Mouse (Mus musculus): ENCODE measurements around the gene Mrpl12. TPM values are rescaled to one million over a fixed set of nuclear protein-coding genes. Genes with fewer than 3 reads are reported as not detected.

Gene Mrpl12
- polyA plus RNA-seq (2016; fragmentation: Nextera tagmentation; extraction: Ambion mirVana), result 161 and 166 TPM in 2 replicates

DNA sequence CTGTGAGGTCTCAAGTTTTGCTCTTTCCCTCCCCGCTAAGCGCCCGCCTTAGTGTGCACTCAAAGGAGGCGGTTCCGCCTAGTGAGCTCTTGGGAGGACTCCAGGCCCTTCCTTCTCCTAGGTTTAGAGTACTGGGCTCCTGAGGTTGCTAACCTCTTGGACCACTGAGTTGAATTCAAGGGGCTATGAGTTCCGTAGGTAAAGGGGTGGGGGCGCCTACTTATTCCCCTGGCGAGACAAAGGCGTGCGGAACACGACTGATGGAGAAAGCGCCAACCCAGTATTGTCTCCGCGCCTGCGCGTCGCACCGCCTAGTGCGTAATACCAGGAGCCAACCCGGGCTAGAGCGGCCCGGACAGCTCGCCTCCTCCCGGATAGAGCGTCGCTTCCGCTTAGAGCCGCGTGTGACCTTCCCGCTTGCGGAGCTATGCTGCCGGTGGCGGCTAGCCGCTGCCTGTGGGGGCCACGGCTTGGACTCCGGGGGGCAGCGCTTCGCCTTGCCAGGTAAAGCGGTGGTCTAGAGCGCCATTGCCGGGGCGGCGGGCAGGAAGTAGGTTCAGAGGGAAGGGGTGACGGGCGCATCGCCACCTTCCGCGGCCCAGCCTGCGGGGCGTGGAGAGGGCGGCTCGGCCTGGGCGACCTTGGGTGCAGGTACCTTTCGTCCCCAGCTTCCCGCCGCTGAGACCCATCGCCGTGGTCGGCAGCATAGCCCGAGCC lies at the start of gene Mrpl12:
Gene Mrpl12 (plus strand): TSS at position 349 of the 717 bp plus-strand sequence.
- Histone ChIP-seq H3K27me3 (replicated peaks) (no peaks in the 10 kb centered on the region), H3K9ac (peak within 1 kb of the TSS; percentile 93), H3K36me3 (peaks cover 80% of the 10 kb centered on the region), H3K4me2 (peak within 1 kb of the TSS; percentile 90), H3K4me1 (peaks cover 64% of the 10 kb centered on the region), H3K9me3 (replicated peaks) (no peaks in the 10 kb centered on the region), H3K27ac (peak within 1 kb of the TSS; percentile 80), H3K4me3 (peak within 1 kb of the TSS; percentile 95)
- WGBS (ENCODE audit: insufficient replicate concordance), result under 1% methylated on average over 60 of the region's 60 CpGs
- ATAC-seq, result peak; percentile 92

DNA sequence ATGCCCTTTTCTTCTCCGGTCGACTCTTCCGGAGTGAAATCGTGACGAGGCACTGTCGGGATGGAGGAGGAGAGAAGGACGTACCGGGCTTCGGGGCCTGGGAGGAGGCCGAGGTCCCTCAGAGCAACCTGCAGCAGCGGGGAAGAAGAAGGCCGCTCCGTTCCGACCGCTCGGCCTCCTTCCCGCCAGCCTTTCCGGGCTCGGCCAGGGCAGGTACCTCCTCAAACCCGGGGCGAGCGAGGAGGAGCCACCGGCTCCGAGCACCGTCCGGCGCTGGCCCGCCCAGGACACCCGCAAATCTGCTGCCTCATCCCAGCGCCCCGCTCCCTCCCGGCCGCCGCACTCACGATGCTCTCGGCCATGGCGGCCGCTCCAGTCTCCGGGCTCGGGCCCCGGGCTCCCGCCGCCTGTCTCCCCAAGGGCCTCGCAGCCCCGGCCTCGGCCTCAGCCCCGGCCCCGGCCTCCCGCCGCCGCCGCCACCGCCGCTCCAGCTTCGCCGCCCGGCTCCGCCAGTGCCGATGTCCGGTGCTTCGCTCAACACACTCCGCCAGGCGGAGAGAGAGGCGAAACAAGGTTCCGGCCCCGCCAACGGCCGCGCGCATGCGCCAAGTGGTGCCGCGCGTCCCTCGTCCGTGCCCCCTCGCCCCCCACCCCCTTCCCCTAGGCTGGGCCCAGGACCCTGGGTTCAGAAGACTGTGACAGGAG lies 47.1 kb upstream of the Mrpl12 start, which contains the start of gene Nploc4:
Gene Nploc4 (minus strand): TSS at position 557 of the 705 bp plus-strand sequence.
- H3K27me3 ChIP-seq (replicated peaks), result no peaks in the 10 kb centered on the region
- peak within 1 kb of the TSS; percentile 96 for H3K4me3 ChIP-seq
- peak within 1 kb of the TSS; percentile 84 for H3K4me2 ChIP-seq
- H3K36me3 ChIP-seq, result peaks cover 37% of the 10 kb centered on the region
- peaks cover 13% of the 10 kb centered on the region for H3K4me1 ChIP-seq
- H3K9me3 ChIP-seq (replicated peaks), result no peaks in the 10 kb centered on the region
- H3K27ac ChIP-seq, result peak within 1 kb of the TSS; percentile 93
- peak; percentile 92 for ATAC-seq
- under 1% methylated on average over 73 of the region's 77 CpGs for WGBS (ENCODE audit: insufficient replicate concordance)
- peak within 1 kb of the TSS; percentile 97 for H3K9ac ChIP-seq

DNA sequence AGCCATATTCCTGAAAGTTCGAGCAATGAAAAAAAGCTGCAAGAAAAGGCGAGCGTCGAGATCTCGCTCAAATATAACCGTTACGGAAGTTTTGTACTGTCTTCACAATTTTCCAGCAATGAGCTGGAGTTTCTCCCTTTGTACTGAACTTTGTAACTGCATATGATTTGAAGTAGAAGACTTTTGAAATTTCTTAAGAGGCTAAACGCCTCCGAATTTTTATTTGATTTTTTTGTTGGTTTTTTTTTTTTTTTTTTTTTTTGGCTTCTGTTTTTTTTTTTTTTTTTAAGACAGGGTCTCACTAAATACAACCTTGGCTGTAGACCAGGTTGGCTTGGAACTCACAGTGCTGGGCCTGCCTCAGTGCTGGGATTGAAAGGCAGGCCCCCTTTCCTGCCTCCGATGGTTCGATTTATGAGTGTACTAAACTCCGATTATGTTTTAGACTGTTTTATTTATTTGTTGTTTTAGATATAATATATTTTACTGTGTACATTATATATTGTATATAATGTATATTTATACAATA lies 46.5 kb upstream of the Mrpl12 start:
- no peaks in the 10 kb centered on the region for H3K9me3 ChIP-seq (replicated peaks)
- 29% methylated on average over 12 of the region's 12 CpGs for WGBS (ENCODE audit: insufficient replicate concordance)
- H3K4me3 ChIP-seq, result peak overlapping the region; percentile 96
- peaks cover 13% of the 10 kb centered on the region for H3K4me1 ChIP-seq
- H3K27me3 ChIP-seq (replicated peaks), result no peaks in the 10 kb centered on the region
- peak overlapping the region; percentile 84 for H3K4me2 ChIP-seq
- no peak for ATAC-seq
- H3K36me3 ChIP-seq, result peaks cover 30% of the 10 kb centered on the region
- peak overlapping the region; percentile 93 for H3K27ac ChIP-seq
- peak overlapping the region; percentile 97 for H3K9ac ChIP-seq

DNA sequence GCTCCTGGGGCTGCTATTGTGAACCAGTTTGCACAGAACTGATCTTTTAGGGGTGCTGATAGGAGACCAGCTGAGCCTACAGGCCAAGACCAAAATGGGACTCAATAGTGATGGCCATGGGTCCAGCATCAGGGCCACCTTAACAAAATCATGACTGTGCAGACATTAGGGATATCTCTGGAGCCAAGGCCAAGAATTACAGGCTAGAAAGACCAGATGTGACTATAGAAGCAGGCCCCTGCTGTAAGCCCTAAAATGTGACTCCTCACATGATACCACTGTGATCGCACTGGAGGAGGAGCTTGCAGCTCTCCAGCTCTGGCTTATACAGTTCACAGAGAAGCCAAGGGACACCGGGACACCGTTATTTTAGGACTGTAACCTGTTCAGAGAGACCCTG lies 42.1 kb upstream of the Mrpl12 start, which contains the start of gene Tspan10:
Gene Tspan10 (plus strand): TSS at position 301 of the 400 bp plus-strand sequence.
- ATAC-seq, result no peak
- 86% methylated on average over 3 of the region's 3 CpGs for WGBS (ENCODE audit: insufficient replicate concordance)
- Histone ChIP-seq H3K27ac (no peak within 1 kb of the TSS), H3K36me3 (no peaks in the 10 kb centered on the region), H3K4me1 (peaks cover 3% of the 10 kb centered on the region; the same call in 1 of the 2 replicates), H3K4me3 (no peak within 1 kb of the TSS), H3K9me3 (replicated peaks) (no peaks in the 10 kb centered on the region), H3K4me2 (no peak within 1 kb of the TSS), H3K9ac (no peak within 1 kb of the TSS; the same call in 1 of the 2 replicates), H3K27me3 (replicated peaks) (0 out of 2 replicates have a peak, but pooled peaks cover 9% of the 10 kb centered on the region)

DNA sequence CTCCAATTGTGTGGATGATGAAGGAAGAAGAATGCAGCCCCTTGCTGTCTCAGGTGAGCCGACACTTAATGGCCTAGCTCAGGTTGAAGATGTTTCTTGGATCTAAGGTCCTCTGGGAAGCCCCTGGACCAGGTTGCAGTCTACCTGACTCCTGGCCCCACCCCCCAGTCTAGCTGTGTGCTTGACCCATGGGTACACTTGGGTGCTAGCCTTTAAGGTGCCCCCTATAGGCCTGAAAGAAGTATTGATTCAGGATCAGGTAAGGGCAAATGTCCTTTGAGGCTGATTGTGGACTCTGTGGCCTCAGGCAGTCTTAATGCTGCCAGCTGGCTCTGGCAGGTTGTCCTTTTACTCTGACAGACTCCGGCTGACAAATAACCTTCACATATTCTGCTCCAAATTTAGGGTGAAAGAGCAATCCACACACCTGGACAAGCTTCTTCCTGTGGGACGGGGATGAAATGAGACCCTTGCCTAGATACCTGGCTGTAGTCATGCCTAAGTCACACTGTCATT lies 41.6 kb upstream of the Mrpl12 start:
- no peaks in the 10 kb centered on the region for H3K9me3 ChIP-seq (replicated peaks)
- peaks cover 3% of the 10 kb centered on the region; the same call in 1 of the 2 replicates for H3K4me1 ChIP-seq
- H3K36me3 ChIP-seq, result no peaks in the 10 kb centered on the region
- no peak for ATAC-seq
- 74% methylated on average over 3 of the region's 3 CpGs for WGBS (ENCODE audit: insufficient replicate concordance)
- 0 out of 2 replicates have a peak, but pooled peaks cover 9% of the 10 kb centered on the region for H3K27me3 ChIP-seq (replicated peaks)
- no peak overlapping the region for H3K4me2 ChIP-seq
- H3K9ac ChIP-seq, result no peak overlapping the region; the same call in 1 of the 2 replicates
- H3K27ac ChIP-seq, result no peak overlapping the region
- no peak overlapping the region for H3K4me3 ChIP-seq

DNA sequence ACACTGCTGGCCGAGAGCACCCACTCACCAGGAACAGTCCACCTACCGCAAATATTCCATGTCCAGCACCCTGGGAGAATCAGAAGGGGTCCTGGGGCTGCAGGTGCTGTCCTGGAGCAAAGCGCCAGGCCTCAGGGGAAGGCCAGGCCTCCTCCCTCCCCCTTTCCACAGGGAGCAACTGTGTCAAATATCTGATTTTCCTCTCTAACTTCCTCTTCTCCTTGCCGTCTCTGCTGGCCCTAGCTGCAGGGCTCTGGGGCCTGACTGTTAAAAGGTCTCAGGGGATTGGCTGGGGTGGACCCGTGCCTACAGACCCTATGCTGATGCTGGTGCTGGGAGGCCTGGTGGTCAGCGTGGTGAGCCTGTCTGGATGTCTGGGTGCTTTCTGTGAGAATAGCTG lies 40.3 kb upstream of the Mrpl12 start:
- WGBS (ENCODE audit: insufficient replicate concordance), result 49% methylated on average over 6 of the region's 6 CpGs
- Histone ChIP-seq H3K9ac (no peak overlapping the region), H3K4me1 (peaks cover 8% of the 10 kb centered on the region; the same call in 1 of the 2 replicates), H3K36me3 (no peaks in the 10 kb centered on the region), H3K27me3 (replicated peaks) (0 out of 2 replicates have a peak, but pooled peaks cover 9% of the 10 kb centered on the region), H3K4me2 (no peak overlapping the region), H3K9me3 (replicated peaks) (no peaks in the 10 kb centered on the region), H3K27ac (no peak overlapping the region), H3K4me3 (no peak overlapping the region)
- no peak for ATAC-seq

DNA sequence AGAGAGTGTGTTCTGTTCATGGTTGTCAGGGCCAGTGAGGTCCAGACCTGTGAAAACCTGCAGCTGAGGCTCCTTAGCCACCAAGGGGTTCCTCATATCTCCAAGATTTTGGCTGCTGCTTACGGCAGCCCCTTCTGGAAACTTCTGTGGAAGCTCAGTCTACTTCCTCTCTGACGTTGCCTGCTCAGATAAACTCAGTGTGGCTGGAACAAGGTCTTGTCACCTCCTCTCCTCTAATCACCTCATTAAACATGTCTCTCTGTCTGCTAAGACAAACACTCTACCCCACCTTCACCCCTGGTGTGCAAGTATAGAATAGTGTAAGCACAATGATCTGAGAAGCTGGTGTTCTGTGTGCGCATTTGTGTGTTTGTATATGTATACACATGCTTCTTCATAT lies 38.9 kb upstream of the Mrpl12 start:
- no peaks in the 10 kb centered on the region for H3K36me3 ChIP-seq
- 0 out of 2 replicates have a peak, but pooled peaks cover 13% of the 10 kb centered on the region for H3K27me3 ChIP-seq (replicated peaks)
- peaks cover 8% of the 10 kb centered on the region; the same call in 1 of the 2 replicates for H3K4me1 ChIP-seq
- no peak overlapping the region for H3K4me2 ChIP-seq
- 41% methylated on average over 3 of the region's 3 CpGs for WGBS (ENCODE audit: insufficient replicate concordance)
- ATAC-seq, result no peak
- no peaks in the 10 kb centered on the region for H3K9me3 ChIP-seq (replicated peaks)
- no peak overlapping the region for H3K27ac ChIP-seq
- no peak overlapping the region for H3K9ac ChIP-seq
- no peak overlapping the region for H3K4me3 ChIP-seq

DNA sequence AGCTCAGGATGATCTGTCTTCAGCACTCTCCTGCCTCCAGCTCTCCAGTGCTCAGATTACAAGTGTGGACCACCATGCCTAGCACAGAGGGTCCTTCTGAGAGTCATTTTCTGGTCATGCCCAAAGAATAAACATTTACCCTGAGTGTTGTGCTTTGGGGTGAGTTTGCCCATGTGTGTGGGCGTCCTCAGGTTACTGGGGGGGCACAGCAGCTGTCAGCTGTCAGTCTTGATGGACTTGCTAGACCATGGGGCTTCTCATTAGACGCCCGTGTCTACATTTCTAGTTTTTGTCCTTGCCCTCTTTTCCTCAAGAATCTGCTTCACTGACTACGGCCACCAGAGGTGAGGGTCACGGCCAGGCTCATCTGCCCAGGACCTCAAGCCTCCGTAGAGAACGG lies 37.2 kb upstream of the Mrpl12 start:
- Histone ChIP-seq H3K27ac (no peak overlapping the region), H3K4me3 (no peak overlapping the region), H3K4me1 (peaks cover 8% of the 10 kb centered on the region; the same call in 1 of the 2 replicates), H3K9me3 (replicated peaks) (no peaks in the 10 kb centered on the region), H3K27me3 (replicated peaks) (peaks cover 18% of the 10 kb centered on the region), H3K4me2 (no peak overlapping the region), H3K36me3 (no peaks in the 10 kb centered on the region), H3K9ac (no peak overlapping the region)
- WGBS (ENCODE audit: insufficient replicate concordance), result 74% methylated on average over 7 of the region's 7 CpGs
- no peak for ATAC-seq

DNA sequence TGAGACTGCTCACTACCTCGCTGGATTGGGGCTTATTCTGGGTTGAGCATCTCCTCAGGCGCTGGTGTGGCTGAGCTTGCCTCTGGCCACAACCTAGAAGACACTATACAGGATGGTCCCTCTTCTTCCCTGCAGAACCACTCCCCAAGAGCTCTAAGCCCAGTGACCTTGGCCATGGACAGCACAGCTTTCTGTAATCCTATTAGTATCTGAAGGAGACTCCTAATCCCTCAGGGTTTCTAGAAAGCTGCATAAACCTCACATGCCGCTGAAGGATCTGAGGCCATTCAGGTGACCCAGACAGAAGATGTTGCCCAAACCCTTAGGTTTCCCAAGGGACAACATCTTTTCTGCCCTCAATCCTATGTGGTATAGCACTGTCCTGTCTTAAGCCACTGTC lies 32.2 kb upstream of the Mrpl12 start:
- H3K27ac ChIP-seq, result no peak overlapping the region
- no peak overlapping the region for H3K9ac ChIP-seq
- ATAC-seq, result no peak; the same call in 1 of the 2 replicates
- H3K36me3 ChIP-seq, result peaks cover 6% of the 10 kb centered on the region; the same call in 1 of the 2 replicates
- no peak overlapping the region for H3K4me3 ChIP-seq
- H3K9me3 ChIP-seq (replicated peaks), result no peaks in the 10 kb centered on the region
- no peak overlapping the region for H3K4me2 ChIP-seq
- H3K4me1 ChIP-seq, result peaks cover 31% of the 10 kb centered on the region
- H3K27me3 ChIP-seq (replicated peaks), result peaks cover 15% of the 10 kb centered on the region
- 68% methylated on average over 3 of the region's 3 CpGs for WGBS (ENCODE audit: insufficient replicate concordance)

DNA sequence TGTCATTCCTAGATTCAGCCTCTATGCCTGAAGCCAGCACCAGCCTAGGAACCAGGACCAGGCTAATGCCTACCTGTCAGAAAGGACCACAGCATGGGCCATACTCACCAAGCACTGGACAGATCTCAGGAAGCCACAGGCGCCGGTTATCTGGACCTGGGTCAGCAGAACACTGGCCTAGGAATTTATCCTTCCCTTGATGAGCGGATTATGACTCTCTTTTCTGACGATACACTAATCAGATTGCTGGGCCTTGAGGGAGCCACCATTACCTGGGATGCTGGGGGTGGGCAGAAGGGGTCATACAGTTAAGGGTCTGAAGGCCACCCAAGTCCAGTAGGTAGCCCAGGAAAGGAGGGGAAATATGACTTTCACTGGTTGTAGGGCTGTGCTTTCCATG lies 31.1 kb upstream of the Mrpl12 start, which contains the start of gene Pde6g:
Gene Pde6g (minus strand): TSS at position 195 of the 400 bp plus-strand sequence.
- H3K4me1 ChIP-seq, result peaks cover 29% of the 10 kb centered on the region
- H3K9me3 ChIP-seq (replicated peaks), result no peaks in the 10 kb centered on the region
- H3K4me3 ChIP-seq, result no peak within 1 kb of the TSS
- no peak within 1 kb of the TSS for H3K27ac ChIP-seq
- no peak for ATAC-seq
- peaks cover 15% of the 10 kb centered on the region for H3K27me3 ChIP-seq (replicated peaks)
- H3K4me2 ChIP-seq, result no peak within 1 kb of the TSS
- H3K36me3 ChIP-seq, result peaks cover 6% of the 10 kb centered on the region; the same call in 1 of the 2 replicates
- WGBS (ENCODE audit: insufficient replicate concordance), result 69% methylated on average over 4 of the region's 4 CpGs
- no peak within 1 kb of the TSS for H3K9ac ChIP-seq

DNA sequence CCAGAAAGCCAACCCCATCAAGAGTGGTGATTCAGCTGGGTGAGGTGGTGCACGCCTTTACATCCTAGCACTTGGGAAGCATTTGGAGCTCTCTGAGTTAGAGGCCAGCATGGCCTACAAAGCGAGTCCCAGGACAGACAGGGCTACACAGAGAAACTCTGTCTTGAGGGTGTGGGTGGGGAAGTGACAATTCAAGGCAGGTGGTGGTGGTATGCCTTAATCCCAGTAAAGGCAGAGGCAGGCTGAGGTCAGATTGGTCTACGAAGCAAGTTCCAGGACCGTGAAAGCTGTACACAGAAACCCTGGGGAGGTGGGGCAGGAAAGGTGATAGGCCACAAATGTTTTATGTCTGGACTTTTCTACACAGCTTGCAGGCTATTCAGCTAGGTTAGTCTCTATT lies 29.4 kb upstream of the Mrpl12 start:
- H3K9me3 ChIP-seq (replicated peaks), result no peaks in the 10 kb centered on the region
- H3K4me3 ChIP-seq, result no peak overlapping the region
- 88% methylated on average over 4 of the region's 4 CpGs for WGBS (ENCODE audit: insufficient replicate concordance)
- H3K27me3 ChIP-seq (replicated peaks), result peaks cover 13% of the 10 kb centered on the region
- no peak for ATAC-seq
- peaks cover 43% of the 10 kb centered on the region for H3K4me1 ChIP-seq
- no peak overlapping the region for H3K4me2 ChIP-seq
- H3K9ac ChIP-seq, result no peak overlapping the region
- peaks cover 15% of the 10 kb centered on the region for H3K36me3 ChIP-seq
- H3K27ac ChIP-seq, result peak overlapping the region; percentile 38

All from liver, embryonic 12.5 days (tissue).